Mouse (Mus musculus) gastrocnemius, adult 18-20 months (tissue): ENCODE results near the gene Slc2a12. TPM values are rescaled to one million over a fixed set of nuclear protein-coding genes. Genes with fewer than 3 reads are reported as not detected.
A peak's percentile ranks its signal among the peaks of the same experiment; 100 is the strongest.

Experiments used
- DNase-seq: peaks from one replicate; pipeline ENCODE4 v3.0.0; 2021; ENCODE audit warnings: low spot score
- total RNA-seq, 2 experiments: library from RNA; stranded (reverse); gene quantifications; 2 replicates each; pipeline ENCODE4 v1.2.3; 2021

Slc2a12 gene
- total RNA-seq, 2 experiments from 2014 or later, result 12.2 to 15.3 TPM

DNA sequence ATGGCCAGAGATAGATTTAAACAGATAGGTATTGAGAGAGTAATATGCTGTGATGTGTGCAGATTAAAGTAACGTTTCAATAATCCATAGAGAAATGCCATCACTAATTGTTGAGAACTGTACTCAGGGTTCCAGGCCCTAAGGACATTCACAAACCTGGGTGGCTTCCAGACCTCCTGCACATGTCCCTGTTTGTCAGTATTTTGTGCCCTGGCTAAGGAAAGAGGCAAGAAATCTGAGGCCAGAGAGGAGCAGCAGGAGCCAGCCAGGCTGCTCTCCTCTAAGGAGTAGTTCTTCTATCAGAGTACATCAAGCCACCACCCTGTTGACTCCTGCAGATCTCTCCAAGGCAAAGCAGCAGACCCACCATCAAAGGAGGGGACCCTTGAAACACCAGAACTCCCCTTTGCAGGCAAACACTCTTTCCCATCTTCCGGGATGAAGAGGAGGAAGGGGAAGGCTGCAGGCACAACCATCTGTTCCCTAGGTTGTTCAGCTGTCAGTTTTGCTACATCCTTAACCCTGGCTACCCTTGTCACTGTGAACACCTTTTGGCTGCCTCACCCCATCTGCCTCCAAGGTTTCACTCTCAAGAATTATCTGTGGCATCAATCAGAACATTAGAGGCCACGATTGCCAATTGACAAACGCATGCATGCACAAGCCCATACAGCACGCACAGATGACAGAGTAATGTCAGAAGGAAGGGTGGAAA lies 15.6 kb downstream of the Slc2a12 start:
- peak; percentile 39 for DNase-seq

DNA sequence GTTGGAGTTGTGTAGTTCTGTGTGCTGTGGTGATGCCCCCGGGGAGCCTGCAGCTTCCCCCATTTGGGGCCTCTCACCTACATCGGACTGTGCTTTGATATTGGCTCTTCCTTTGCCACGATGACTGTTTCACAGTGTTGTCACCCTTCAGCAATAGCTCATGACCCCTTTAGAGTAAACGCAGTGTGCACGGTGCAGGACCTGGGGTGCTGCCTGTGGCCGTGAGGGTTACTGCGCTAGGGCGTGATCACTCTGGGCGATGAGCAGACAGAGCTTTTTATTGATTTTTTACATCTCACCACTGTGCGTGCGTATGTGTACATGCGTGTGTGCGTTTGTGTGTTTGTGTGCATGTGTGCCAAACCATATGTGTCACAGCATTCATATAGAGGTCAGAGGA lies 23.7 kb downstream of the Slc2a12 start:
- DNase-seq, result no peak

DNA sequence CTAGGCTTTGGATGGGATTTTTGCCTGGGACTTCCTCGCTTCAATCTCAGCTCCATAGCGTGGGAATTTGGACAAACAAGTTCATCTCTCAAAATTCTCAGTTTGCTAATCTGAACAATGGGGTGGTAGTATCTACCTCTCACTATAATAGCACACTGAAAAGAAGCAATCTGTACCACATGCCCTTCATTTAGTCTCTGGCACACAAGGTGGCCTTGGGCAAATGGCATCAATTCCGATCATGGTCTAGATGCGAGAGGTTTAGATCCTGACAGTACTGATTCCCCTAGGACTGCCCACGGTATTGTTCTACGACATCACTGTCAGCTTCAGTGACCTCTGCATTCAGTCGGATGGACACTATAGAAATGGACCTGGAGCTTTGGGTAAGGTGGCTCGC lies 29.4 kb downstream of the Slc2a12 start:
- no peak for DNase-seq

DNA sequence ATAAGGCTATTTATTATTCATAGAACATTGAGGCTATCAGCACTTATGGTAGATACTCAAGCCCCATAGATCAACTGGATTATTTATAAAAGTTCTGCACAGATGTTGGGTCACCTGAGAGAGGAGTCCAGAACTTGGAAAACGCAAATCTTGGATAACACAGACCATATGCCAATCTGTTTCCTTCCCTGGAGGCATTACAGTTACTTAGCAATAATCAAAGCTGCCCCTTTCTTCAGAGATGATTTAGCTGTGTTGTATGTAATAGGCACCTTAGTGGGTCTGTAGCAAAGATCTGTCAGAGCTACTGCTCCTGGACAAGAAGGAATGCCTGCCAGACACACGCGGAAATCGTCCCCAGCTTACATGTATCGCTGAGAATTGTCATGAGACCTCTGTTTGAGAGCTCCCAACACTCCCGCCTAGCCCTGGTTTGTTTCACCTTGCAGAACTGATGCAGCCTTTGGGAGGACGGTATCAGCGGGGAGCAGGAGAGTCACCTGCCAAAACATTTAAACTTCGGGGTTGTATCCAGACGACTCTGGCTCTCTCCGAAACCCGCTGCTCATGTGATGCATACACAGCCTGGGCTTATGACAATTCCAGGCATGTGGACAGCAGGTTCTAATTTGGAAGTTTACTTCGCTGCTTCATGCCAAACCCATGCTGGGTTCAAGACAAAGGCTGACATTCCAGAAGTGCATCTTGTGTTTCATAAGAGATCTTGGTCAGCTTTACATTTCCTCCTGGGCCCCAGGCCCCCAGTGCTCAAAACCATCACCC lies 31.2 kb downstream of the Slc2a12 start:
- no peak for DNase-seq

DNA sequence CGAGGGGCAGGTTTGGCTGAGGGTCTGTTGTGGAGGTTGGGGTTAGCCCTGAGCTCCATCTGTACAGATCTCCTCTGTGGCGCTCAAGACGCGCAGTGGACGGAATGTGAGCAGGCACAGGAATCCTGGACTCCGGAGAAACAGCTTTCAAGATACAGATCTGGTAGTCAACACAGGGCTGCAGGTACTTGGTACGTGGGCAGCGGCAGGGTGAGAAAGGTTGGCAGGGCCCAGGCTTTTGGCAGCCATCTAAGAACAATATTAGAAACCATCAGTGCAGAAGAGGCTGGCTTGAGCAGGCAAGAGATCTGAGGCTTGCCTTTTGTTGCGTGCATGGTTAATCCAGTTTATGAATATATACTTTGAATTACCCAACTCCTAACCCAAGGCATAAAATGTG lies 51.4 kb downstream of the Slc2a12 start:
- DNase-seq, result no peak

DNA sequence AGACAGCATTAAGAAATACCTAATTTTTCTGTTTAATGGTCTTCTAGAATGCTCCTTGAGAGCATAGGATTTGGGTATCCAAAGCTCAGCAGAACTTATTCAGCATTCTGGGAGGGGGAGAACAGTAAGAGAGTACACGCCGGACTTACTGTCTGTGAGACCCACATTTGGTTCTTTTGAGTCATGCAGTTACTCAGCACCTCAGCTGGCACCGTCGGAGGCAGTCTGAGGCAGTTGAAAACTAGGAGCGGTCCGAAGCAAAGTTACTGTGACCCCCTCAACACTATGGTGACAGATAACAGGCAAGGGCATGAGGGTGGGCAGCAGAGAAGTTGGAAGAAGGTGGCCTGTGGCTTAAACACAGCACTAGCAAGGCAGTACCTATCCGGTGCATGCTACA lies 52.1 kb downstream of the Slc2a12 start:
- no peak for DNase-seq

DNA sequence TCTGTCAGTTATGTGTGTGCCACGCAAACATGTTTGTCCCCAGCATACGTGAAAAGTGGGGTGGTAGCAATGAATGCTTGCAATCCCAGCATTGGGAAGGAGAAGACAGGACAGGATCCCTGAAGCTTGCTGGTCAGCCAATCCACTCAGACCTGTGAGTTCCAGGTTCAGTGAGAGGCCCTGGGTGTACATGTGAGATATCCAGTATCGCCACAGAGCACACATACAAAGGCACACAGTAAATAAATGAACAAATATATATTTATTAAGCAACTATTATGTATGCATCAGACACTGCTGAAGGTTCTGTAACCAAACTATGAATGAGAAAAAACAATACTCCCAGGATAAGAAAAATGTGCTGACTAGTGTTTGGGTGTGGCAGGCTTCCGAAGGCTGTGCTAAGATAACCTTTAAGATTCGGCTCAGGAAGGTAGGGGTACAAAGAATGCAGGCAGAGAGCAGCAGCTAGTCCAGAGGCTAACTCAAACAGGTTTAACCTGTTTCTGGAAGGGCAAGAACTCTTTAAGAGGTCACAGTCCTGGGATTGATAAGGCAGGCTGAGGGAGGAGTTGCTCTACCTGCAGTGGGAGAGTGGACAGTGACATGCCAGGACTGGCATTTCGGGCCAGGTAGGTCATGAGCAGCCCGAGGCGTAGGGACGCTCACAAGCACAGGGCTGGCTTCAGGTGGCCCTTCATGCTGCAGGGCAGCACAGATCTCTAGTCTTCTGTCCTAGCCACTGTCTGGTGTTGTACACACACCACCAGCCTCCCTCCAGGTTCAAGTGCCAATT lies 53.5 kb downstream of the Slc2a12 start:
- no peak for DNase-seq

DNA sequence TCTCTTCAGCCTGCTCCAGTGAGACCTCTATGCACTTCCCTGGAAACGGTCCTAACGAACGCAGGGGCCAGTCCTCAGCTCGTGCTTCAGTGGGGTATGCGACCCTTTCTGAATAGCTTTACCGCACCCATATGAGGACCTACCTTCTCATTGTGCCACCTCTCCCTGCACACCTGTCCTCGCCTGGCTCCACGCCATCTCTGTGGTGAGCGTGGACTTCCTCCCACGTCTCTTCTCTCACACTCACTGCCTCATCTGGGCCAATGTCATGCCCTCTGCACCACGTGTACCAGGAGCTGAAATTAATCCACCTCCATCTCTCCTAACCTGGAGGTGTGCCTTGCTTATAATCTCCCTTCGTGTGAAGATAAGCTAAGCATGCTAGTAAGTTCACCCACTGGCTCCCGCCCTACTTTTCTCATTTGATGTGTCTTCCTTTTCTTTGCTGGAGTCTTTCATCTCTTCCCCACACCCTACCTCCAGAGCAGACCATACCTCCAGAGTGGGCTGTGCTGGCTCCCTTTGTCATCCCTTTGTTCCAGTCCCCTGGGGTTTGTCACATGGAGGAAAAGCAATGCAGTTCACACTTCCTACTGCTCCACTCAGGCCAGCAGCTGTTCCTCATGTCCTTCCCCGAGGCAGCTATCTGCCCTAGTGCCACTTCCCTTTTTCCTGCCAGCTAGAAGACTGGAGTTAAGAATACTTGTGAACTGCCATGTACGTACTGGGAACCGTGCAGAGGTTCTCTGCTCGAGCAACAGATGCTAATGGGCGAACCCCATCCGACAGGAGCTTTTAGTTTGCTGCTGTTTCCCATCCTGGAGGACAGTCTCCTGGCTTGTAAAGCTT lies 54.9 kb downstream of the Slc2a12 start:
- no peak for DNase-seq

DNA sequence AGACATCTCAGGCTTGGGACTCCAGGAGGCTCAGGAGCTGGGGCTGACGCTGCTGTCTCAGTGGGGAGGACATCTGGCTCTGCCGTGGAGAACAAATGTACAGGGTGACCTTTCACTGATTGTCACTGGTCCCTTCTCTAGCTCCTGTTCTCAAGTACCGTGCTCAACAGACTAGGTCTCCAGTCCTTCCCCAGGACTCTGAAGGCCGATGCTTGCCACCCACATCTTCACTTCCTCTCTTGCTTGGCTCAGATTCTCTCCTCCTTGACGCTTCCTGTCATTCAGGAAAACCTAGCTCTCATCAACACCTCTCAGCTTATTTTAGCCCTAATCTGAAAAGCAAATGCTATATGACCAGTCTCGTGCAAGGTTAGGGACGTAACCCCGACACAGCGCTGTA lies 56.0 kb downstream of the Slc2a12 start:
- no peak for DNase-seq

DNA sequence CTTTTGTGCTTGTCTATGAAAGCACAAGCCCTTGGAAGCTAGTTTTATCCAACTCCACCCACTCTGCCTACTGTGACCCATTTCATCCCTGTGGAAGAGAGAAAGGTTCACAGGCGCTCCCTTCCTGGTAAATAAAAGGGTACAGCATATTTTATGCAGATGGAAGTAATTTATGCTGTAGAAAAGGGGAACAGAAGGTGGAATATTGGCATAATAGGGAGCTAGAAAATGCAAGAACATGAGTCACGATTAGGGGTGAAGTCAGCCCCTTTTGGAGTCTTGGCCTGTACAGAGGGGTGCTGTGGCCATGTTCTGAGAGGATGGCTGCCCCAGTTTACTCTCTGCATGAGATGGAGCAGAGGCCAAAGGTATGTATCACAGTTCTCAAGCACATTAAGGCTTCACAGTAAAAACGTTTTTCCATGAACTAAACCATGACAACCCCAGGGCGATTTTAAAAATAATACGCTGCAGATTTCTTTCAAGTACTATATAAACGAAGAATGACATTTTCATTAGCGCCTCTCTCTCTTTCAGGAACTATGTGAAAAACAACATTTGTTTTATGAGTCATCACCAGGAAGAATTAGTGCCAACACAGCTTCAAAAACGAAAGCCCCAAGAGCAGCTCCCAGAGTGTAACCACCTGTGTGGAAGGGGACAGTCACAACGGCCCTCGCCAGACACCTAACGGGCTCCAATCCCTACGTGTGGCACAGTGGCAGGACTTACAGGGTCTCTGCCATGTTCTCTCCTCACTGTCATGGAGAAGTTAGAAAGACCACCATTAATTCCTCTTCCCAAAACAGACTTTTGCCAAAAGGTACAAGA lies 56.9 kb downstream of the Slc2a12 start:
- no peak for DNase-seq

DNA sequence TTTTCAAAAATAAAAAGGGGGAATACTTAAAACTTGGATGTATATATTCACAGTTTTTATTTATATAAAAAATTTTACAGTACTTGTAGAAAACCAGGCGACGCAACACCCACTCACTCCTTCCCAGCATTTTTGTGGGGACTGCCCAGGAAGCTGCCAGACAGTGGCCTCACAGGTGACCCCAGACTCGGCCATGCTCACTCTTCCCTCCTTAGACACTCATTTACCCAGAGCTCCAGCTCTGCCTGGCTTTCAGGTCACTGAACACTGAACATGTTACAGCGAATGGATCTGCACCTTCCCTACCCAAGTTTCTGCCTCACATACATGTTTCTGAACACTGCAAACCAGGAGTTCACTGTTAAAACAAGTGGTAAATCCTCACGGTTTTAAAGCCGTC lies 59.0 kb downstream of the Slc2a12 start:
- DNase-seq, result no peak

DNA sequence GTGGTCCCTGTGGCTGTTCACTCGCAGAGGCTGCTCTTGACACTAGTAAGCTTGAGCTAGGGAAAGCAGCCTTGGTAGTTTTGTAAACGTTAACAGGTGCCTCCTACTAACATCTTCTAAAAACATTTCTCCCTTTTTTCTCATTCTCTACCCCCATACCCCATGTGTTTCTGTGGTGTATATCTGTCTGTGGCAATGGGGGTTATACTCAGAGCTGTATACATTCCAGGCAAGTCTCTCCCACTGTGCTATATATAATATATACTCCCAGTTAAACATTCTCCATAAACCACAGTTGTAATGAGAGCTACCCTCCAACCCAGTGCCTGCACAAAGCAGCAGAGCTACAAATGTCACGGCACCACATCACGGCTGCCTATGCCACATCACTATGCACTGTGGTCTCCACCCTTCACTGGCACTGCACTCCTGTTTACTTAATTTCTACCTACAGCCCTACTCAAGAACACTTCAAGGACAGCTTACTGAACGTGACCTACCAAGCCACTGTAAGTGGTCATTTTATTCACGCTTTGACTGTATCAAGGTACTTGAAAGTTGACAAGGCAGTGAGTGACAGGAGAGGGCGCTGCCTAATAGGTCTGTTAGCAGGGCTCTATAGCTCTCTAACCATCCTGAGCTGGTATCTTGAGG lies 63.5 kb downstream of the Slc2a12 start:
- no peak for DNase-seq

DNA sequence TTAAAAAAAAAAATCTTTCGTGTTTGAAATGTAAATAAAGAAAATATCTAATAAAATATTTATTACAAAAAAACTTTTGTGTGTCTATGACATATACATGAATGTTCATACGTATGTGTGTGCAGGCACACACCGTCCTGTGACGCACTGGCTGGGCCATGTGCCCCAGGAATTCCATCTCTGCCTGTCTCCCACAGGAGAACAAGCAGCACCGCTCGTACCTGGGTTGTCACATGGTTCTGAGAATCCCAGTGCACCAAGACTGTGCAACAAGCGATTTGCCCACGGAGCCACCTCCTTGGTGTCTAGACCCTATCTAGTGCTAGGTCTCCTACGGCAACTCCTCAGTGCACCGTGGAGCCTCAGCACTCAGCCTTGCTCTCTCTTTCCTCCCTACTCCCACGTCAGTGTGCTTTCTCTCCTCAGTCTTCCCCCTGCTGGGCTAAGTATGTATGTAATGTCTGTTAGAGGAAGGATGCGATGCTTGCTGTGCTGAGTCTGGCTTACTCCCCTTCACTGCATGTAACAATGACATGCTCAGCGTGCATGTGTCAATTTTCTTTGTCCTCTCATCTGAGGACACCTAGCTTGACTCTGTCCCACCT lies 65.5 kb downstream of the Slc2a12 start:
- DNase-seq, result no peak

DNA sequence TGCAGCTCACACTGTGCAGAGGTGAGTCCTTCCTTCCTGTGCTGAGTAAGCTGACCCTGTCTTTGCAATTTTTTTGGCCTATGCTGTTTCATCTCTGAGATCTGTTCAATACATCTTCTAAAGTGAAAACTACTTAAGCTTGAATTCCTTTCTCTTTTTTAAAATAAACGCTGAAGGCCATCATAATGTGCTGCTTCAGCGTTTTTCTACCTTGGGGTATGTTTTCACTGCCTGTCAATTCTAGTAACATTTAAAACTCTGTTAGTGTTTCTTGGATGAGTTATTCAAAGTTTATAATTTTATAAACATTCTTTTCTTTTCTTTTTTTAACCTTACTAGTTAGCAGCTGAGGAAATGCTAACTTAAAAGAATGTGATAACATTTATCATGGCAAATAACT lies 68.1 kb downstream of the Slc2a12 start:
- DNase-seq, result no peak

DNA sequence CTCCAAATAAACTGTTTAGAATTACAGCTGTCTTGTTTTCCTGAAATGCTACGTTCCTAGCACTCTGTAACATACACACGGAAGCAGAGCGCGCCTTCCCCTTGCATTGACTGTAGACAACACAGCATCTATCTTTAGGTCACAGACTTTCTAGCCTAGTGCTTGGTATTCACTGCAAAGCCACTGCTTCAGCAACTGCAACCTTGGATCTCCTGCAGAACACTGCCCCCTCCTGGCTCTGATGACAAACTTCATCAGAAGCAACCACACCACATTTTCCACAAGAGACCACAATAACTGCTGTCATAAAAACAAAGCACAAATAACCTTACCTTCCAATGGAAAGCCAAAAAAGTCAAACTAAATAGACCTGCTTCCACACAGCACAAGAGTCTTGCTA lies 69.7 kb downstream of the Slc2a12 start:
- peak; percentile 64 for DNase-seq

DNA sequence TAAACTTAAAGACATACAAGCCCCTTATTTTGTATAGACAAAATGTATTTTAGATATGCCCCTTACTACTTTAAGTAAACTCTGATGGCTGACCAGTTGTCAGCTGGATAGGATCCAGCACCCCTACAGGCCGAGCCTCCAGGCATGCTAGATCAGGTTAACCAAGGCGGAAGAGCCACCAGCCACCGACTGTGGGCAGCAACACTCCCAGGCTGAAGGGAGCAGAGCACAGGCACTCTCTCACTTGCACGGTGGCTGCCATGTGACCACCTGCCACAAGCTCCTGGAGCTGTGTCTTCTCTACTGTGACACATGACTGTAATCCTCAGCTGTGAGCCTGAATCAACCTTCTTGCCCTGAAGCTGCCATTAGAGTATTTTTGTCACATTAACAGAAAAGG lies 73.7 kb downstream of the Slc2a12 start:
- DNase-seq, result peak; percentile 14

DNA sequence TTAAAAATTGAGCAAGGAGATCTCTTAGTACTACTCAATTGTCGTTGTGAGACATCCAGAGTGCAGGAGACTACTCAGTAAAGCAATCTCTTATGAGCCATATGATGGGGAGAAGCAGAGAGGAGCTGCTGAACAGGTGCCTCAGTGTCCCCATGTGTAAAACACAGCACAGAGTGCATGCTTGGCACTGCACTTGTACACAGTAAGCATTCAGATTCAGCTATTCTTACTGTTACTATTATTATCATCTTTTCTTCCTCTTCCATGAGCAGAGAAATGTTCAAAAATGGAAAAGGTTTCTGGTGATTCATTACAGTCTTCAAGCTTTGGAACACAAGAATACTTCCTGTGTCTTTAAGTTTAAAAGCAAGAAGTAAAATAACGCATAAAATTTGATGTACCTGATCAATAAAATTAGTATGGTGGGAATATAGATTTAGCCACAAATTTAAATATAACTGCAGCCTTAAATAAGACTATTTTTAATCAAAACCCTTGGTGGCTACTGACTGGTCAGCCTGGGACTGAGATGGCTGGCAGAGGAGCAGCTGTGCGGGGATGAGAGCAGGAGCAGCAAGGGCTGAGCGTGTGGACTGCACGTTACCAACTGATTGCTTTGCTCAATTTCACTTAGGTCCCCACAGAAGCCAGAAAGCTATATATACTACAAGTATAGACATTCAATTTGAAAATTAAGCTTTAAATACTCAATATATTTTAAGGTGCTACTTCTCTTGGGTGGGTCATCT lies 76.1 kb downstream of the Slc2a12 start:
- DNase-seq, result no peak

DNA sequence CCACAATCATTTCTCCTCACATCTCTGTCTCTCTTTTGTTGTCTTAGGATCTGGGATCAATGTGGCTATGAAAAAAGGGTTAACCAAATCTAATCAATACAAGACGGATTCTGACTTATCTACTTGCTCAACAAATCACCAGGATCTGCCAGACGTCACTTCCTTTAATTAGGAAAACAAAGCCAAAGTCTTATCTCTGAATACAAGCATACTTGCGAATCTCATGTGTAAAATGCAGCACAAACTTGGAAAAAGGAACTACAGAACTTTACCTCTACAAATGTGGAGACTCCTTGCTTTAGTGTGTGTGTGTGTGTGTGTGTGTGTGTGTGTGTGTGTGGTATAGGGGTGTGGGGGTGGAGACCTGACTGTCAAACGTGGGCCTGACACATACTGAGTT lies 80.4 kb downstream of the Slc2a12 start:
- DNase-seq, result no peak

DNA sequence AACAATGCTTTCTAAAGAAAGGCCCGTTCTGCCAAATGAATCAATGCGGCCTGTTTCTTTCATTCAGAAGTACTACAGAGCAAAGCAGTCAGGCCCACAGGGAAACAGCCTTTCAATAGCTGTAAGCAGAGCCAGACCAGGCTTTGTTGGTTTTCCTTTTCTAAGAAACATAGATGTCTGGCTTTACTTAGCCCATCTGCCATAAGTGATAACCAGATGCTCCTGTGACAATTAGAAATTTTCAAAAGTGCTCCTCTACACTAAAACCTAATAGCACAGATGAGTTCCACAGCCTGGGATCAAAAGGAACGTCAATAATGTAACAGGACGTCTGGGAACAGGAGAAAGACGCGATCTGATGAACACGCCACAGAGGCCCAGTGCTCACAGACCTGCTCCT lies 81.5 kb downstream of the Slc2a12 start:
- no peak for DNase-seq
